Mouse (Mus musculus) cerebellum, adult 2 months (tissue): ENCODE measurements around the gene Scn1b.

Experiments
- CTCF ChIP-seq: fragments of 200-500 bp; IDR thresholded peaks from 2 replicates; pipeline ENCODE4 v1.5.1; 2011; ENCODE audit warnings: low read depth, mild to moderate bottlenecking, control low read depth, low read length, moderate library complexity, borderline replicate concordance; ENCODE audit not compliant: insufficient read depth
- POLR2A ChIP-seq: fragments of 200-500 bp; IDR thresholded peaks from 2 replicates; pipeline ENCODE4 v1.6.1; 2011; ENCODE audit warnings: low read length, control low read depth, borderline replicate concordance; ENCODE audit not compliant: insufficient read depth

GRCm38 (mm10) chr7:31087262-31087661, 39.5 kb downstream of the Scn1b start:
- TF ChIP-seq CTCF (no peak), POLR2A (no peak)
